Comparison of ENCODE assay signal across 8 mouse cellular contexts in the genomic region with DNA sequence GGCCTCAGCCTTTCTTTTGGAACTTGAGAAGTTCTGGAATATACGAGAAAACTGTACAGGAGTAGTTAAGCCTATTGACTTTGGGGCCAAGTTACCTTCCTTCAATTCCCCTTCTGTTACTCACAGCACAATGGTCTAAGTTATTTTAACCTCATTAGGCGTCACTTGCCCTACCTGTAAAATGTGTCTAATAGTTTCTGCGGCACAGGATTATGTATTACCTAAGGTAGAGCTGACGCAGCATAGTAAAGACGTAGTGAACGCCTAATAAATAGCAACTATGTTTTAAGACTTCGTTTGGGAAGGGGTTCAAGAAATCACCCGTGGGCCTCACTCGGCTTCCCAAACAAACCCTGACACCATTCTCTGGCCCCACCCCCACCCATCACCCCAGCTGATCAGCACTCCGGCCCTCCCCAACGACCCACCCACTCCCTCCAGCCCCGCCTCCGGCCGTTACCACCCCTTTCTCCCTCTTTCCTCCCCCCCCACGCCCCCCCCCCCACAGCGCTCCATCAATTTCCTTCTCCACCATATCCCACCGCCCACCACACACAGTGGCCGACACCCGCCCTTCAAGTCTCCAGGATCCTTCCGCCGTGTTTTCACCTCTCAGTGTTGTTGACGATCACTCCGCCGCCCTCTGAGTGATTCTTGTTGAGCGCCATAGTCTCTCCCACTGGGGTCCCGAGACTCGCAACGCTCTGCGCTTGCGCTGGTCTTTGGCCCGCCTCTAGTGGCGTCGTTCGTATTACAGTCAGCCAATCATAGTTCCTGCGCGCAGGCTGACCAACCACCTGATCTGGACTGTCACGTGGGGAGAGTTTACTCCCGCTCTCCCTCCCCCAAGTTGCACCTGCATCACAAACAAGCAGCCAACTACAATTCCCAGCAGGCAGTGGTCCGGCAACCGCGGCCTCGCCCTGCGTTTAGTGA. TPM values are rescaled to one million over a fixed set of nuclear protein-coding genes. Genes with fewer than 3 reads are reported as not detected.
DNase-seq lines count a peak whose midpoint lies in the region; ATAC-seq lines count a peak whose summit lies in the region.

A gene (minus strand): TSS at position 738 of the 936 bp plus-strand sequence.

- 4% methylated on average over 39 of the region's 43 CpGs for WGBS in hindbrain, embryonic 15.5 days

- peak within 1 kb of the TSS; percentile 44 for H3K9ac ChIP-seq in hindbrain, embryonic 15.5 days

- H3K4me3 ChIP-seq in hindbrain, embryonic 15.5 days = peak within 1 kb of the TSS; percentile 59

- DNase-seq in T-cell, adult 2 months (ENCODE audit: low spot score) = peak; percentile 99
- peak; percentile 94 to 95 for DNase-seq in cerebellum, postnatal 36 days
- DNase-seq in frontal cortex, postnatal 36 days (ENCODE audit: low spot score in 2 of 2) = peak; percentile 97 to 99
- DNase-seq in left cerebral cortex, adult 11 months (ENCODE audit: low spot score) = peak; percentile 99
- peak; percentile 98 to 99 for DNase-seq in lung, postnatal 4 days
- DNase-seq in retina, postnatal 7 days (ENCODE audit: low read depth, low spot score) = peak; percentile 99
- peak; percentile 82 for DNase-seq in urinary bladder, adult 2 months (ENCODE audit: low spot score)

- peak within 1 kb of the TSS; percentile 83 for H3K27ac ChIP-seq in hindbrain, embryonic 15.5 days (replicated peaks)

- peak; percentile 98 for ATAC-seq in hindbrain, embryonic 15.5 days (ENCODE audit: low FRiP score, low read depth)

- H3K36me3 ChIP-seq in hindbrain, embryonic 15.5 days = peaks cover 20% of the 10 kb centered on the region

- H3K9me3 ChIP-seq in hindbrain, embryonic 15.5 days = no peaks in the 10 kb centered on the region

- peak within 1 kb of the TSS; percentile 72 for H3K4me2 ChIP-seq in hindbrain, embryonic 15.5 days

- no peaks in the 10 kb centered on the region for H3K27me3 ChIP-seq in hindbrain, embryonic 15.5 days

- peaks cover 22% of the 10 kb centered on the region for H3K4me1 ChIP-seq in hindbrain, embryonic 15.5 days (replicated peaks)

RNA-seq across cellular contexts. Expression of the gene that starts here (rescaled TPM):
- polyA plus RNA-seq in hindbrain, embryonic 15.5 days (2015; fragmentation: Nextera tagmentation; extraction: Ambion mirVana) = 149 and 196 TPM in 2 replicates
- 119 and 147 TPM in 2 replicates for polyA plus RNA-seq in urinary bladder, adult 2 months (2012; rRNA removed)

Comparison
In these comparisons a context has a peak if more than half of its experiments do, and no peak if none do; other contexts are left out.
1. Peak in every context shown above with its lines: DNase-seq, ATAC-seq, H3K4me3 ChIP-seq and H3K27ac ChIP-seq.